Mouse (Mus musculus) kidney, postnatal 36 days (tissue): ENCODE measurements around the gene Trnau1ap.
"Not testable (repeated sequence)": the region's sequence is repeated elsewhere in the genome, so short reads cannot be mapped to it uniquely, and the experiment has no call there.

Experiments
- DNase-seq, 2 experiments: peaks; one replicate each; pipeline ENCODE4 v3.0.0; 2021 to 2022; ENCODE audit warnings: mixed read lengths in 2 of 2

Trnau1ap gene

GRCm38 (mm10) chr4:132299849-132300248 is 29.5 kb downstream of the Trnau1ap start:
- DNase-seq: no peak

- DNase-seq: peak in 1 of 2 experiments; percentile 54
These were observed 33.5 kb downstream of the Trnau1ap start for GRCm38 (mm10) chr4:132295696-132296390.

GRCm38 (mm10) chr4:132293682-132294240 is 35.6 kb downstream of the Trnau1ap start:
- DNase-seq: peak; percentile 50 to 59

GRCm38 (mm10) chr4:132292988-132293387 is 36.4 kb downstream of the Trnau1ap start:
- peak; percentile 68 to 83 for DNase-seq

GRCm38 (mm10) chr4:132291624-132292335 is 37.6 kb downstream of the Trnau1ap start:
- DNase-seq: peak in 1 of 2 experiments; percentile 40

GRCm38 (mm10) chr4:132291056-132291455 is 38.3 kb downstream of the Trnau1ap start:
- no peak for DNase-seq

- DNase-seq: not testable (repeated sequence)
These were observed 40.5 kb downstream of the Trnau1ap start for GRCm38 (mm10) chr4:132288840-132289239.

- DNase-seq: no peak
These were observed 53.4 kb downstream of the Trnau1ap start for GRCm38 (mm10) chr4:132275949-132276348.

- peak; percentile 92 to 94 for DNase-seq
These were observed 55.0 kb downstream of the Trnau1ap start, which contains the start of gene Taf12 for GRCm38 (mm10) chr4:132274156-132274862. TSS of gene Taf12 (plus strand) at chr4:132274375.

- peak in 1 of 2 experiments; percentile 61 for DNase-seq
These were observed 56.2 kb downstream of the Trnau1ap start for GRCm38 (mm10) chr4:132273166-132273565.

- DNase-seq: peak; percentile 88
These were observed 59.4 kb downstream of the Trnau1ap start for GRCm38 (mm10) chr4:132269740-132270560.

GRCm38 (mm10) chr4:132268871-132269739 is 60.2 kb downstream of the Trnau1ap start:
- peak in 1 of 2 experiments; percentile 21 for DNase-seq

GRCm38 (mm10) chr4:132266835-132267349 is 62.4 kb downstream of the Trnau1ap start:
- no peak for DNase-seq

- DNase-seq: no peak
These were observed 66.0 kb downstream of the Trnau1ap start for GRCm38 (mm10) chr4:132263313-132263712.

GRCm38 (mm10) chr4:132262358-132262616 is 67.1 kb downstream of the Trnau1ap start:
- no peak for DNase-seq
